Mouse (Mus musculus): Measurements from ENCODE around the gene Myo19.
"Not testable (repeated sequence)": the region's sequence is repeated elsewhere in the genome, so short reads cannot be mapped to it uniquely, and the experiment has no call there.

The Myo19 gene

GRCm38 (mm10) chr11:84879772-84880464 lies at the start of gene Myo19, which contains the start of gene Pigw:
Gene Myo19, plus strand, starts transcription at chr11:84880148.
Gene Pigw, minus strand, starts transcription at chr11:84880285.
- in situ Hi-C loops (cut with MboI, MseI) = no loop called here

GRCm38 (mm10) chr11:84839330-84839729 lies 40.6 kb upstream of the Myo19 start:
- in situ Hi-C loops (cut with MboI, MseI) = no loop called here

- in situ Hi-C loops (cut with MboI, MseI) = no loop called here
Observed at GRCm38 (mm10) chr11:84846741-84847474, 33.0 kb upstream of the Myo19 start.

- in situ Hi-C loops (cut with MboI, MseI) = no loop called here
Observed at GRCm38 (mm10) chr11:84847475-84848090, 32.4 kb upstream of the Myo19 start.

GRCm38 (mm10) chr11:84855285-84855684 lies 24.7 kb upstream of the Myo19 start:
- in situ Hi-C loops (cut with MboI, MseI) = no loop called here

GRCm38 (mm10) chr11:84865268-84865667 lies 14.7 kb upstream of the Myo19 start:
- in situ Hi-C loops (cut with MboI, MseI) = loop anchor here (5.0 to 10.0 kb wide), 2 partner anchors 38 to 1730 kb away; partner anchors contain the start of gene Dhrs11

GRCm38 (mm10) chr11:84867586-84867985 lies 12.4 kb upstream of the Myo19 start:
- in situ Hi-C loops (cut with MboI, MseI) = loop anchor here (5.0 to 10.0 kb wide), 2 partner anchors 40 to 1727 kb away; partner anchors contain the start of gene Dhrs11

GRCm38 (mm10) chr11:84868786-84869259 lies 11.1 kb upstream of the Myo19 start:
- in situ Hi-C loops (cut with MboI, MseI) = loop anchor here (5.0 to 10.0 kb wide), 2 partner anchors 42 to 1726 kb away; partner anchors contain the start of gene Dhrs11

GRCm38 (mm10) chr11:84869537-84870232 lies 10.3 kb upstream of the Myo19 start:
- in situ Hi-C loops (cut with MboI, MseI) = loop anchor here (5.0 to 10.0 kb wide), 2 partner anchors 42 to 1725 kb away; partner anchors contain the start of gene Dhrs11

- in situ Hi-C loops (cut with MboI, MseI) = no loop called here
Observed at GRCm38 (mm10) chr11:84870337-84871043, 9.5 kb upstream of the Myo19 start, which contains the start of gene Ggnbp2. Gene Ggnbp2, minus strand, starts transcription at chr11:84870817.

GRCm38 (mm10) chr11:84871046-84871445 lies 8.9 kb upstream of the Myo19 start:
- in situ Hi-C loops (cut with MboI, MseI) = no loop called here

GRCm38 (mm10) chr11:84871548-84872069 lies 8.3 kb upstream of the Myo19 start:
- in situ Hi-C loops (cut with MboI, MseI) = no loop called here

GRCm38 (mm10) chr11:84873042-84873833 lies 6.7 kb upstream of the Myo19 start:
- in situ Hi-C loops (cut with MboI, MseI) = no loop called here

GRCm38 (mm10) chr11:84876020-84876419 lies 3.9 kb upstream of the Myo19 start:
- in situ Hi-C loops (cut with MboI, MseI) = not testable (repeated sequence)

- in situ Hi-C loops (cut with MboI, MseI) = no loop called here
Observed at GRCm38 (mm10) chr11:84879007-84879771, 759 bp upstream of the Myo19 start.

GRCm38 (mm10) chr11:84880465-84880961 lies 565 bp downstream of the Myo19 start:
- in situ Hi-C loops (cut with MboI, MseI) = no loop called here

GRCm38 (mm10) chr11:84880971-84881370 lies 1.0 kb downstream of the Myo19 start:
- in situ Hi-C loops (cut with MboI, MseI) = no loop called here

- in situ Hi-C loops (cut with MboI, MseI) = no loop called here
Observed at GRCm38 (mm10) chr11:84882346-84882745, 2.4 kb downstream of the Myo19 start.

GRCm38 (mm10) chr11:84885238-84885637 lies 5.3 kb downstream of the Myo19 start:
- in situ Hi-C loops (cut with MboI, MseI) = no loop called here
